Mouse (Mus musculus): ENCODE measurements around the gene AI464131. TPM values are rescaled to one million over a fixed set of nuclear protein-coding genes. Genes with fewer than 3 reads are reported as not detected.

The AI464131 gene
- polyA plus RNA-seq, 1 experiment from 2014 or later, result 6.6 TPM

- H3K27me3 ChIP-seq, result peaks cover 46% of the 10 kb centered on the region
- ATAC-seq (ENCODE audit: insufficient number of reproducible peaks, low FRiP score, low TSS enrichment, low read depth), result no peak
- 82% methylated on average over 3 of the region's 3 CpGs for WGBS
Measured at GRCm38 (mm10) chr4:41493464-41494116, 9.3 kb downstream of the AI464131 start.

GRCm38 (mm10) chr4:41492951-41493350 lies 9.9 kb downstream of the AI464131 start:
- H3K27ac ChIP-seq, result no peak overlapping the region
- WGBS, result 75% methylated on average over 7 of the region's 7 CpGs
- H3K27me3 ChIP-seq, result peaks cover 40% of the 10 kb centered on the region
- peaks cover 18% of the 10 kb centered on the region for H3K4me1 ChIP-seq
- no peak overlapping the region for H3K4me2 ChIP-seq
- no peaks in the 10 kb centered on the region for H3K9me3 ChIP-seq
- no peak overlapping the region for H3K4me3 ChIP-seq
- no peak overlapping the region for H3K9ac ChIP-seq
- no peaks in the 10 kb centered on the region for H3K36me3 ChIP-seq
- ATAC-seq (ENCODE audit: insufficient number of reproducible peaks, low FRiP score, low TSS enrichment, low read depth), result no peak

More at GRCm38 (mm10) chr4:41493464-41494116, 9.3 kb downstream of the AI464131 start:
- Histone ChIP-seq H3K4me2 (no peak overlapping the region), H3K4me1 (peaks cover 24% of the 10 kb centered on the region), H3K27ac (no peak overlapping the region), H3K9ac (no peak overlapping the region), H3K36me3 (no peaks in the 10 kb centered on the region), H3K4me3 (no peak overlapping the region), H3K9me3 (no peaks in the 10 kb centered on the region)

GRCm38 (mm10) chr4:41481601-41482017 lies 21.3 kb downstream of the AI464131 start:
- no peak overlapping the region for H3K4me2 ChIP-seq

GRCm38 (mm10) chr4:41480254-41480653 lies 22.6 kb downstream of the AI464131 start:
- Histone ChIP-seq H3K4me3 (no peak overlapping the region), H3K27me3 (no peaks in the 10 kb centered on the region), H3K4me2 (no peak overlapping the region), H3K9ac (no peak overlapping the region), H3K27ac (0 out of 2 replicates have a peak overlapping the region, but pooled peaks have one; percentile 27), H3K9me3 (no peaks in the 10 kb centered on the region), H3K36me3 (no peaks in the 10 kb centered on the region; the same call in 1 of the 2 replicates), H3K4me1 (peaks cover 24% of the 10 kb centered on the region)
- no peak for ATAC-seq (ENCODE audit: insufficient number of reproducible peaks, low FRiP score, low TSS enrichment, low read depth)
- WGBS, result 65% methylated on average over 8 of the region's 8 CpGs

More at GRCm38 (mm10) chr4:41481601-41482017, 21.3 kb downstream of the AI464131 start:
- Histone ChIP-seq H3K27me3 (no peaks in the 10 kb centered on the region), H3K9me3 (no peaks in the 10 kb centered on the region), H3K4me1 (peaks cover 24% of the 10 kb centered on the region), H3K36me3 (no peaks in the 10 kb centered on the region; the same call in 1 of the 2 replicates), H3K4me3 (no peak overlapping the region), H3K9ac (no peak overlapping the region), H3K27ac (peak overlapping the region; percentile 61)
- 20% methylated on average over 6 of the region's 6 CpGs for WGBS
- peak; percentile 62 for ATAC-seq (ENCODE audit: insufficient number of reproducible peaks, low FRiP score, low TSS enrichment, low read depth)

GRCm38 (mm10) chr4:41479456-41479804 lies 23.4 kb downstream of the AI464131 start:
- 56% methylated on average over 1 of the region's 1 CpGs for WGBS
- Histone ChIP-seq H3K27me3 (no peaks in the 10 kb centered on the region), H3K27ac (0 out of 2 replicates have a peak overlapping the region, but pooled peaks have one; percentile 27), H3K9ac (no peak overlapping the region), H3K4me3 (no peak overlapping the region), H3K9me3 (no peaks in the 10 kb centered on the region), H3K4me1 (peaks cover 24% of the 10 kb centered on the region), H3K36me3 (no peaks in the 10 kb centered on the region; the same call in 1 of the 2 replicates), H3K4me2 (no peak overlapping the region)
- no peak for ATAC-seq (ENCODE audit: insufficient number of reproducible peaks, low FRiP score, low TSS enrichment, low read depth)

- H3K4me2 ChIP-seq, result no peak overlapping the region
- no peaks in the 10 kb centered on the region for H3K27me3 ChIP-seq
- no peak overlapping the region for H3K9ac ChIP-seq
- no peaks in the 10 kb centered on the region for H3K9me3 ChIP-seq
- 62% methylated on average over 4 of the region's 4 CpGs for WGBS
- no peak overlapping the region for H3K4me3 ChIP-seq
- ATAC-seq (ENCODE audit: insufficient number of reproducible peaks, low FRiP score, low TSS enrichment, low read depth), result no peak
- no peaks in the 10 kb centered on the region; the same call in 1 of the 2 replicates for H3K36me3 ChIP-seq
- H3K27ac ChIP-seq, result no peak overlapping the region
- peaks cover 24% of the 10 kb centered on the region for H3K4me1 ChIP-seq
Measured at GRCm38 (mm10) chr4:41478751-41479455, 24.0 kb downstream of the AI464131 start.

- Histone ChIP-seq H3K4me2 (no peak overlapping the region), H3K4me3 (no peak overlapping the region), H3K27me3 (no peaks in the 10 kb centered on the region), H3K36me3 (no peaks in the 10 kb centered on the region; the same call in 1 of the 2 replicates), H3K9ac (no peak overlapping the region), H3K27ac (no peak overlapping the region), H3K4me1 (peaks cover 24% of the 10 kb centered on the region), H3K9me3 (no peaks in the 10 kb centered on the region)
- WGBS, result 82% methylated on average over 9 of the region's 9 CpGs
- ATAC-seq (ENCODE audit: insufficient number of reproducible peaks, low FRiP score, low TSS enrichment, low read depth), result no peak
Measured at GRCm38 (mm10) chr4:41477648-41478160, 25.2 kb downstream of the AI464131 start.

- Histone ChIP-seq H3K27me3 (no peaks in the 10 kb centered on the region), H3K4me3 (no peak overlapping the region), H3K9me3 (no peaks in the 10 kb centered on the region), H3K36me3 (no peaks in the 10 kb centered on the region), H3K4me2 (no peak overlapping the region), H3K4me1 (peaks cover 16% of the 10 kb centered on the region), H3K9ac (no peak overlapping the region), H3K27ac (no peak overlapping the region)
- ATAC-seq (ENCODE audit: insufficient number of reproducible peaks, low FRiP score, low TSS enrichment, low read depth), result no peak
- WGBS, result 85% methylated on average over 1 of the region's 1 CpGs
Measured at GRCm38 (mm10) chr4:41471384-41471689, 31.5 kb downstream of the AI464131 start.

- Histone ChIP-seq H3K4me3 (no peak overlapping the region), H3K4me1 (peaks cover 16% of the 10 kb centered on the region), H3K36me3 (no peaks in the 10 kb centered on the region), H3K27me3 (no peaks in the 10 kb centered on the region), H3K27ac (no peak overlapping the region), H3K9me3 (no peaks in the 10 kb centered on the region), H3K4me2 (no peak overlapping the region), H3K9ac (no peak overlapping the region)
- no peak for ATAC-seq (ENCODE audit: insufficient number of reproducible peaks, low FRiP score, low TSS enrichment, low read depth)
- 36% methylated on average over 5 of the region's 5 CpGs for WGBS
Measured at GRCm38 (mm10) chr4:41470684-41471383, 32.0 kb downstream of the AI464131 start.

- Histone ChIP-seq H3K9ac (no peak overlapping the region), H3K4me2 (no peak overlapping the region), H3K4me3 (no peak overlapping the region), H3K9me3 (no peaks in the 10 kb centered on the region), H3K27me3 (no peaks in the 10 kb centered on the region), H3K36me3 (no peaks in the 10 kb centered on the region), H3K27ac (no peak overlapping the region), H3K4me1 (peaks cover 16% of the 10 kb centered on the region)
- WGBS, result 55% methylated on average over 7 of the region's 7 CpGs
- no peak for ATAC-seq (ENCODE audit: insufficient number of reproducible peaks, low FRiP score, low TSS enrichment, low read depth)
Measured at GRCm38 (mm10) chr4:41470051-41470683, 32.7 kb downstream of the AI464131 start.

- Histone ChIP-seq H3K4me1 (peaks cover 16% of the 10 kb centered on the region), H3K9me3 (no peaks in the 10 kb centered on the region), H3K27me3 (no peaks in the 10 kb centered on the region), H3K36me3 (no peaks in the 10 kb centered on the region), H3K4me2 (no peak overlapping the region), H3K4me3 (no peak overlapping the region), H3K27ac (no peak overlapping the region), H3K9ac (no peak overlapping the region)
- ATAC-seq (ENCODE audit: insufficient number of reproducible peaks, low FRiP score, low TSS enrichment, low read depth), result no peak
- 33% methylated on average over 10 of the region's 10 CpGs for WGBS
Measured at GRCm38 (mm10) chr4:41469199-41469598, 33.7 kb downstream of the AI464131 start.

Data from limb, embryonic 15.5 days (tissue).